Comparison of ENCODE assay signal across 8 mouse cellular contexts in the genomic region with DNA sequence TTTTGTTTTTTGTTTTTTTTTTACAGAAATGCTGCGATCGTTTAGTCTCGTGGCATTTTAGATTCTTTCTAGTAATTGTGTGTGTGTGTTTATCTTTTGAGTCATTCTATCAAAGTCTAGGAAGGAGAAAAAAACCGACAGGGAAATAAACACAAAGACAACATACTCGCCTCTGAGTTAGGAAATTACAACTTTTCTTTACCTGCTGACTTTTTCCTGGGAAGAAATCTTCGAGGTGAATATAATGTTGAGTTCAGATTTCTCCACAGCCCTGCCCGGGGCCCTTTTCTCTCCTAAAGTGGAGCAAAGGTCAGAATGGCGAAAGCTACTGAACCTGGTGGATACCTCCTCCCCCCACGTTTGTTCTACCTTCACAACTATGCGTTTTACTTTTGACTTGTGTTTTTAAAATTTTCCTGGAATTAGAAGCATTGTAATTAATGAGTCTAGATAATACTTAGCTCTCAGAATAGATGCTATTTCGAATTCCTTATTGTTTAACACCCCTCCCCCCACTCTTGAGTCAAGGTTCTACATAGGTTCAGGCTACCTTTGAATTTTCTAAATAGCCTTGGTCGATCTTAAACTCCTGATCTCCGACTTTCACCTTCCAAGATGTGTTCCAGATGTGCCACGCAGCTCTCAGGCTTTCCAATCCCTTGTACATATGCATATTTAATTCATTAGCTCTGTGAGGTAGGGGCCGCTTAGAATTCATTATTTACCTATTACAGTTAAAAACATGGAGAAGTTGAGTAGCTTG. TPM values are rescaled to one million over a fixed set of nuclear protein-coding genes. Genes with fewer than 3 reads are reported as not detected.
DNase-seq lines count a peak whose midpoint lies in the region; ATAC-seq and TF ChIP-seq lines count a peak whose summit lies in the region.

No protein-coding gene starts in this region.

- peak overlapping the region; percentile 97 for H3K27ac ChIP-seq in embryonic facial prominence, embryonic 11.5 days (replicated peaks; ENCODE audit: low read depth, low read length)
- peak overlapping the region; percentile 97 for H3K27ac ChIP-seq in intestine, postnatal 0 days (ENCODE audit: low read depth, low read length)
- H3K27ac ChIP-seq in midbrain, postnatal 0 days (ENCODE audit: low read depth, low read length) = peak overlapping the region; percentile 84

- no peaks in the 10 kb centered on the region for H3K4me1 ChIP-seq in embryonic facial prominence, embryonic 11.5 days (ENCODE audit: control insufficient read depth, insufficient read depth, low read length)
- peaks cover 7% of the 10 kb centered on the region for H3K4me1 ChIP-seq in intestine, postnatal 0 days (replicated peaks; ENCODE audit: control insufficient read depth, insufficient read depth, low read length)
- no peaks in the 10 kb centered on the region; the same call in 1 of the 2 replicates for H3K4me1 ChIP-seq in midbrain, postnatal 0 days (ENCODE audit: insufficient read depth, low read length)

- no peak for TF ChIP-seq CTCF in intestine, postnatal 0 days (IDR thresholded peaks at IDR 0.05; ENCODE audit: low read depth)
- TF ChIP-seq CTCF in midbrain, postnatal 0 days (IDR thresholded peaks at IDR 0.05) = no peak

- peak overlapping the region; percentile 95 for H3K9ac ChIP-seq in embryonic facial prominence, embryonic 11.5 days (replicated peaks; ENCODE audit: low read length)
- peak overlapping the region; percentile 64 for H3K9ac ChIP-seq in intestine, postnatal 0 days (ENCODE audit: low read depth, low read length)
- peak overlapping the region; percentile 68 for H3K9ac ChIP-seq in midbrain, postnatal 0 days (replicated peaks; ENCODE audit: low read length, poor library complexity, severe bottlenecking)

- no peak for ATAC-seq in embryonic facial prominence, embryonic 11.5 days (replicated peaks; ENCODE audit: insufficient number of reproducible peaks, low FRiP score, low TSS enrichment, low read depth)
- no peak for ATAC-seq in intestine, postnatal 0 days
- ATAC-seq in midbrain, postnatal 0 days (ENCODE audit: low FRiP score) = no peak

- H3K4me2 ChIP-seq in embryonic facial prominence, embryonic 11.5 days (ENCODE audit: low read depth, low read length) = peak overlapping the region; percentile 91
- H3K4me2 ChIP-seq in intestine, postnatal 0 days (replicated peaks; ENCODE audit: low read depth) = peak overlapping the region; percentile 91
- peak overlapping the region; percentile 63 for H3K4me2 ChIP-seq in midbrain, postnatal 0 days (ENCODE audit: low read depth, low read length, poor library complexity, severe bottlenecking)

- no peaks in the 10 kb centered on the region for H3K36me3 ChIP-seq in embryonic facial prominence, embryonic 11.5 days (replicated peaks; ENCODE audit: control insufficient read depth, insufficient read depth, low read depth, low read length)
- no peaks in the 10 kb centered on the region for H3K36me3 ChIP-seq in intestine, postnatal 0 days (ENCODE audit: control insufficient read depth, insufficient read depth)
- H3K36me3 ChIP-seq in midbrain, postnatal 0 days (ENCODE audit: insufficient read depth, low read length) = no peaks in the 10 kb centered on the region

- H3K9me3 ChIP-seq in embryonic facial prominence, embryonic 11.5 days (replicated peaks; ENCODE audit: control insufficient read depth, low read length) = no peaks in the 10 kb centered on the region
- H3K9me3 ChIP-seq in intestine, postnatal 0 days (ENCODE audit: control insufficient read depth) = no peaks in the 10 kb centered on the region
- no peaks in the 10 kb centered on the region for H3K9me3 ChIP-seq in midbrain, postnatal 0 days (ENCODE audit: low read length)

- 19% methylated on average over 15 of the region's 15 CpGs for WGBS in embryonic facial prominence, embryonic 11.5 days
- WGBS in intestine, postnatal 0 days = 23% methylated on average over 15 of the region's 15 CpGs
- WGBS in midbrain, postnatal 0 days = 39% methylated on average over 15 of the region's 15 CpGs

- no peaks in the 10 kb centered on the region for H3K27me3 ChIP-seq in embryonic facial prominence, embryonic 11.5 days (ENCODE audit: control insufficient read depth, insufficient read depth, low read length)
- no peaks in the 10 kb centered on the region for H3K27me3 ChIP-seq in intestine, postnatal 0 days (replicated peaks; ENCODE audit: control insufficient read depth, insufficient read depth, low read length)
- no peaks in the 10 kb centered on the region for H3K27me3 ChIP-seq in midbrain, postnatal 0 days (ENCODE audit: insufficient read depth, low read length)

- H3K4me3 ChIP-seq in embryonic facial prominence, embryonic 11.5 days (ENCODE audit: low read depth, low read length) = peak overlapping the region; percentile 47
- H3K4me3 ChIP-seq in intestine, postnatal 0 days (ENCODE audit: low read depth, low read length) = peak overlapping the region; percentile 53
- H3K4me3 ChIP-seq in midbrain, postnatal 0 days (ENCODE audit: low read depth, low read length) = peak overlapping the region; percentile 44

- DNase-seq in lung, postnatal 14 days = peak; percentile 27
- no peak for DNase-seq in lung, postnatal 25 days (ENCODE audit: low spot score)
- peak; percentile 70 for DNase-seq in embryonic facial prominence, embryonic 11.5 days (ENCODE audit: low spot score)
- no peak for DNase-seq in midbrain, postnatal 0 days (ENCODE audit: low spot score)
- DNase-seq in layer of hippocampus, adult 8-10 months (ENCODE audit: low spot score in 2 of 2) = no peak
- no peak for DNase-seq in T-cell, adult 2 months (ENCODE audit: low spot score)
- DNase-seq in layer of hippocampus, postnatal 25 days (ENCODE audit: extremely low spot score in 1 of 2, low spot score in 1 of 2) = no peak

RNA-seq across cellular contexts. Expression of gene Slc38a2, which starts 11.0 kb away (rescaled TPM):
- 227 and 255 TPM in 2 replicates for polyA plus RNA-seq in embryonic facial prominence, embryonic 11.5 days (2014; fragmentation: Nextera tagmentation; extraction: Ambion mirVana)
- 27.9 and 28.5 TPM in 2 replicates for polyA plus RNA-seq in intestine, postnatal 0 days (2015; fragmentation: Nextera tagmentation; extraction: Ambion mirVana)
- total RNA-seq in midbrain, postnatal 0 days (2014; rRNA removed) = 90.9 and 96.1 TPM in 2 replicates
- polyA plus RNA-seq in midbrain, postnatal 0 days (2015; fragmentation: Nextera tagmentation; extraction: Ambion mirVana) = 71.3 and 79.4 TPM in 2 replicates
- 100 to 1,000 TPM in 1 of 4 experiments, 10 to 100 TPM in 3; 71.8 to 103 (median 85.4) TPM for total RNA-seq in layer of hippocampus, adult 8-10 months (2022)
- 10 to 100 TPM; 63.3 to 78.4 TPM for total RNA-seq in layer of hippocampus, postnatal 25 days (2021)

Comparison
In these comparisons a context has a peak if more than half of its experiments do, and no peak if none do; other contexts are left out.
1. DNase-seq: peak in lung, postnatal 14 days (single experiment) and embryonic facial prominence, embryonic 11.5 days (single experiment); none in lung, postnatal 25 days (single experiment), midbrain, postnatal 0 days (single experiment), layer of hippocampus, adult 8-10 months (0 of 2), T-cell, adult 2 months (single experiment) and layer of hippocampus, postnatal 25 days (0 of 2).
2. Peak in every context shown above with its lines, with median percentiles within 50 percentile points of each other: H3K27ac ChIP-seq, H3K4me2 ChIP-seq, H3K4me3 ChIP-seq and H3K9ac ChIP-seq.